Mouse (Mus musculus): ENCODE results near the gene Actr8.

Actr8 gene

GRCm38 (mm10) chr14:30041836-30042235 lies 63.7 kb downstream of the Actr8 start:
- no peak for DNase-seq

GRCm38 (mm10) chr14:30043356-30043940 lies 65.3 kb downstream of the Actr8 start:
- DNase-seq = no peak

GRCm38 (mm10) chr14:30045239-30045638 lies 67.1 kb downstream of the Actr8 start:
- no peak for DNase-seq

DNA sequence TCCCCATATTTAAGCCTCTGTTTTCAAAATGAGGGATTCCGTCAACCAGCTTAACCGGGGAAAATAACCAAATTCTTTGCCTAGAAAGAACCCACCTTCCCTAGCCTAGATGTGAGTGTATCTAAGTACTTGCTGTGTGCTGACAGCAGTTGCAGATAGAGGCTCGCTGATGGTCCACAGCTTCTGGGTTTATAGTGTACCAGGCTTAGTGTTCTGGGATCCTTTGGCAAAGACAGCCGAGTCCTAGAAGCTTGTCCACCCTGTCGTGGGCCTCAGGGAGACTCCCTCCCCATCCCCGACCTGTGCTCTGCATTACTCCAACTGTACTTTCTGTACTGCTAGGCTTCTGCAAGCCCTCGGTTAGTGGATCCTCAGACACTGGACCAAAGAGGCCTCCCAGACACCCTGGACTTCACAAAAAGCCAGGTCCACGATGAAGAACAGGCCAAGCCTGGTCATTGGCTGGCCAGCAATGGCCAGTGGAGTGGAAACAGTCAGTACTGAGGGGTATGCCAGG lies 67.6 kb downstream of the Actr8 start:
- DNase-seq = no peak

DNA sequence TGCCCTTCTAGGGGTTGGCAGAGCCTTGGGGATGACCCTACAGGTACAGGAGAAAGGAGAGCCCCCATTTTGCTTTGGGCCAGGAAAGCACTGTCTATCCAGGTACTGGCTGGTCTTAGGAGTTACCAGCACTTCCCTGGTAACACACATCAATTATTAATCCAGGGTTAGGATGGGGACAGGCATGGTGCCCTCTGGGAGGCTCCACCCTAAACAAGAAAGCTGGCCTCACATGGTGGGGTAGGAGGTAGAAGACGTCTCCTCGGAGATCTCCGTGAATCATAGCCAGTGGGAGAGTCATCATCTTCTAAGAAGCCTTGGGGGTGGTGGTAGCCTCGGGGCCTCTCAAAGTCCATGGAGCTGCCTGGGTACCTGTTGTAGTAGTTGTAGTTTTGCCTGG lies 68.8 kb downstream of the Actr8 start:
- DNase-seq = no peak

DNA sequence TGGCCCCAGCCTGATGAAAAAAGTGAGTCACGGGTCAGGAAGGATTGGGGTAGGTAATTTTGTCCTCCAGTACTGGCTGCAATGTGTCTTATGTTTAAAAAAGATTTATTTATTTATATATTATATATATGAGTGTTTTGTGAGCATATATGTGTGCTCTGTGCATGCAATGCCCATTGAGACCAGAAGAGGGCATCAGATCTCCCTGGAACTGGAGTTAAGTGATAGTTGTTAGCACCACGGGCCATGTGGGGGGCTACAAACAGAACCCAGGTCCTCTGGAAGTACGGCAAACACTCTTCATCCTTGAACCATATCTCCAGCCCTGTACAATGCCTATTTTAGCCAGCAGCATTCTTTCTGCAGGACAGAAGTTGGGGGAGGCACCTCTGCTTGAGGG lies 69.9 kb downstream of the Actr8 start:
- no peak for DNase-seq

- no peak for DNase-seq
Observed at GRCm38 (mm10) chr14:30050280-30050679, 72.1 kb downstream of the Actr8 start.

GRCm38 (mm10) chr14:30054922-30055321 lies 76.8 kb downstream of the Actr8 start:
- DNase-seq = no peak

Measured in cerebellum, adult 11-12 months (tissue).